Mouse (Mus musculus): Measurements from ENCODE around the gene Fam167b. TPM values are rescaled to one million over a fixed set of nuclear protein-coding genes. Genes with fewer than 3 reads are reported as not detected.
A peak's percentile ranks its signal among the peaks of the same experiment; 100 is the strongest.

Gene Fam167b
- total RNA-seq, 1 experiment, result not detected

GRCm38 (mm10) chr4:129621283-129621841, 43.0 kb upstream of the Fam167b start:
- H3K4me1 ChIP-seq (ENCODE audit: control insufficient read depth in 2 of 2, insufficient read depth in 2 of 2, low read length in 2 of 2, poor library complexity in 1 of 2), result peaks cover 0 to 7% of the 10 kb centered on the region in 2 experiments; a peak in 1 of 4 replicates
- peaks cover 7% of the 10 kb centered on the region; the same call in 1 of the 2 replicates for H3K36me3 ChIP-seq (ENCODE audit: control insufficient read depth, insufficient read depth, low read length, poor library complexity, severe bottlenecking)
- DNase-seq (ENCODE audit: low read depth, low spot score), result no peak
- H3K9me3 ChIP-seq (ENCODE audit: control insufficient read depth, insufficient read depth, low read depth, low read length), result no peaks in the 10 kb centered on the region
- no peak overlapping the region for H3K27ac ChIP-seq (ENCODE audit: insufficient read depth, low read depth, low read length, poor library complexity, severe bottlenecking)
- TF ChIP-seq HCFC1 (IDR thresholded peaks at IDR 0.05; ENCODE audit: borderline replicate concordance, insufficient read depth, low read length) (no peak), ZC3H11A (IDR thresholded peaks at IDR 0.05; ENCODE audit: borderline replicate concordance, low read depth, low read length) (no peak), ZNF384 (IDR thresholded peaks at IDR 0.05; ENCODE audit: low read depth, low read length) (no peak), MAFK (IDR thresholded peaks at IDR 0.05; ENCODE audit: insufficient read depth, low read depth, low read length) (no peak), CHD2 (IDR thresholded peaks at IDR 0.05; ENCODE audit: low read depth, low read length) (no peak)
- no peak overlapping the region for H3K4me3 ChIP-seq (ENCODE audit: insufficient read depth in 1 of 2, low read depth in 1 of 2, low read length in 2 of 2, poor library complexity in 1 of 2, severe bottlenecking in 1 of 2)
- in situ Hi-C loops (cut with MboI; ENCODE audit: low sequenced_read_pairs in 2 of 2, unreplicated experiment in 2 of 2), result no loop called here
- no peak overlapping the region for H3K9ac ChIP-seq (ENCODE audit: insufficient read depth, low read depth, low read length, poor library complexity, severe bottlenecking)

- no peak for DNase-seq (ENCODE audit: low read depth, low spot score)
- TF ChIP-seq ZC3H11A (IDR thresholded peaks at IDR 0.05; ENCODE audit: borderline replicate concordance, low read depth, low read length) (no peak), CHD2 (IDR thresholded peaks at IDR 0.05; ENCODE audit: low read depth, low read length) (no peak), HCFC1 (IDR thresholded peaks at IDR 0.05; ENCODE audit: borderline replicate concordance, insufficient read depth, low read length) (no peak), ZNF384 (IDR thresholded peaks at IDR 0.05; ENCODE audit: low read depth, low read length) (no peak), MAFK (IDR thresholded peaks at IDR 0.05; ENCODE audit: insufficient read depth, low read depth, low read length) (no peak)
- H3K9me3 ChIP-seq (ENCODE audit: control insufficient read depth, insufficient read depth, low read depth, low read length), result no peaks in the 10 kb centered on the region
- no peak overlapping the region for H3K4me3 ChIP-seq (ENCODE audit: insufficient read depth in 1 of 2, low read depth in 1 of 2, low read length in 2 of 2, poor library complexity in 1 of 2, severe bottlenecking in 1 of 2)
- H3K36me3 ChIP-seq (ENCODE audit: control insufficient read depth, insufficient read depth, low read length, poor library complexity, severe bottlenecking), result peaks cover 6% of the 10 kb centered on the region; the same call in 1 of the 2 replicates
- in situ Hi-C loops (cut with MboI; ENCODE audit: low sequenced_read_pairs in 2 of 2, unreplicated experiment in 2 of 2), result no loop called here
- H3K4me1 ChIP-seq (ENCODE audit: control insufficient read depth in 2 of 2, insufficient read depth in 2 of 2, low read length in 2 of 2, poor library complexity in 1 of 2), result peaks cover 0 to 7% of the 10 kb centered on the region in 2 experiments; a peak in 1 of 4 replicates
- no peak overlapping the region for H3K27ac ChIP-seq (ENCODE audit: insufficient read depth, low read depth, low read length, poor library complexity, severe bottlenecking)
- H3K9ac ChIP-seq (ENCODE audit: insufficient read depth, low read depth, low read length, poor library complexity, severe bottlenecking), result no peak overlapping the region
These were observed 42.3 kb upstream of the Fam167b start for GRCm38 (mm10) chr4:129620419-129621282.

DNA sequence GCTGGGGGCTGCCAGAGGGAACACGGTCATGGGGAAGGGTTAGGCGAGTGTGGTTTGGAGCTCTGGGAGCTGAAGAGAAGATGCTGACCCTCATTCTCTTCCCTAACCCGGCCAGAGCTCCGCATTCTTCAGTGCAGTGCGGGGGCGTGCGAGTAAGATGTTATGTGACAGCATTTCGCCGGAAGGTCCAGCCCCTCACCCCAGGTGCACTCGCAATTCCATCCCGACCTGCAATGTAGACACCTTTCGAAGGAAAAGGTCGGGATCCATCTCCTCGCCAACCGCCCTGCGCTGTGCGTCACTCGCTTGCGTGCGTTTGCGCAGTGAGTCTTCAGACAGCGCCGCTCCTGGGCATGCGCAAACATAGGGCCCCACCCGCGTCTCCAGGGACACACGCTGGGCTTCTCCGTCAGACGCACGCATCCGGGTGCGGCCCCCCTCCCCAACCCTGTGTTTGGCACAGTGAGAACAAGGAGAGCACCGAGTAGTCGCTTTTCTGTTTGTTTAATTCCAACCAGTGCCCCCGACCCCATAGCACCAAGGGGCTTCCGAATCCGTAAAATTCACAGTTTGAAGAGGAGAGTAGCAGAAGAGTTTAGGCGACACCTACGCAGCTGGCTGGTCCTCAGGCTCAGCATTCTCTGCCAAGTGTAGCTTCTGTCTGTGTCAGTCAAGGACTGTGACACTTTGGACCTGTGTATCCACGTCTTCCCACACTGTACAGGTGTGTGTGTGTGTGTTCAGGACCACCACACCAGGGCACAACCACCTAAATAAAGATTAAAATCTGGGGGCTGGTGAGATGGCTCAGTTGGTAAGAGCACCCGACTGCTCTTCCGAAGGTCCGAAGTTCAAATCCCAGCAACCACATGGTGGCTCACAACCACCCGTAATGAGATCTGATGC, 40.7 kb upstream of the Fam167b start, which contains the start of gene Iqcc:
TSS of gene Iqcc (minus strand) at position 314 of the 906 bp plus-strand sequence.
- Histone ChIP-seq H3K36me3 (ENCODE audit: control insufficient read depth, insufficient read depth, low read length, poor library complexity, severe bottlenecking) (peaks cover 6% of the 10 kb centered on the region; the same call in 1 of the 2 replicates), H3K4me3 (ENCODE audit: insufficient read depth in 1 of 2, low read depth in 1 of 2, low read length in 2 of 2, poor library complexity in 1 of 2, severe bottlenecking in 1 of 2) (peak within 1 kb of the TSS; percentile 69 to 74), H3K27ac (ENCODE audit: insufficient read depth, low read depth, low read length, poor library complexity, severe bottlenecking) (peak within 1 kb of the TSS; percentile 14; the same call in 1 of the 2 replicates), H3K9me3 (ENCODE audit: control insufficient read depth, insufficient read depth, low read depth, low read length) (no peaks in the 10 kb centered on the region), H3K4me1 (ENCODE audit: control insufficient read depth in 2 of 2, insufficient read depth in 2 of 2, low read length in 2 of 2, poor library complexity in 1 of 2) (peaks cover 0 to 1% of the 10 kb centered on the region in 2 experiments; a peak in 2 of 4 replicates), H3K9ac (ENCODE audit: insufficient read depth, low read depth, low read length, poor library complexity, severe bottlenecking) (peak within 1 kb of the TSS; percentile 72)
- in situ Hi-C loops (cut with MboI; ENCODE audit: low sequenced_read_pairs in 2 of 2, unreplicated experiment in 2 of 2), result no loop called here
- peak; percentile 73 for DNase-seq (ENCODE audit: low read depth, low spot score)
- no peak for TF ChIP-seq HCFC1 (IDR thresholded peaks at IDR 0.05; ENCODE audit: borderline replicate concordance, insufficient read depth, low read length)
- TF ChIP-seq MAFK (IDR thresholded peaks at IDR 0.05; ENCODE audit: insufficient read depth, low read depth, low read length), result no peak
- TF ChIP-seq ZNF384 (IDR thresholded peaks at IDR 0.05; ENCODE audit: low read depth, low read length), result no peak
- no peak for TF ChIP-seq CHD2 (IDR thresholded peaks at IDR 0.05; ENCODE audit: low read depth, low read length)
- TF ChIP-seq ZC3H11A (IDR thresholded peaks at IDR 0.05; ENCODE audit: borderline replicate concordance, low read depth, low read length), result no peak

- in situ Hi-C loops (cut with MboI; ENCODE audit: low sequenced_read_pairs in 2 of 2, unreplicated experiment in 2 of 2), result no loop called here
- no peak for DNase-seq (ENCODE audit: low read depth, low spot score)
- Histone ChIP-seq H3K27ac (ENCODE audit: insufficient read depth, low read depth, low read length, poor library complexity, severe bottlenecking) (no peak overlapping the region), H3K4me3 (ENCODE audit: insufficient read depth in 1 of 2, low read depth in 1 of 2, low read length in 2 of 2, poor library complexity in 1 of 2, severe bottlenecking in 1 of 2) (peak overlapping the region; percentile 69 to 74), H3K9me3 (ENCODE audit: control insufficient read depth, insufficient read depth, low read depth, low read length) (no peaks in the 10 kb centered on the region), H3K4me1 (ENCODE audit: control insufficient read depth in 2 of 2, insufficient read depth in 2 of 2, low read length in 2 of 2, poor library complexity in 1 of 2) (peaks cover 0 to 5% of the 10 kb centered on the region in 2 experiments; a peak in 2 of 4 replicates), H3K36me3 (ENCODE audit: control insufficient read depth, insufficient read depth, low read length, poor library complexity, severe bottlenecking) (peaks cover 6% of the 10 kb centered on the region; the same call in 1 of the 2 replicates), H3K9ac (ENCODE audit: insufficient read depth, low read depth, low read length, poor library complexity, severe bottlenecking) (peak overlapping the region; percentile 72)
- no peak for TF ChIP-seq CHD2 (IDR thresholded peaks at IDR 0.05; ENCODE audit: low read depth, low read length)
- TF ChIP-seq HCFC1 (IDR thresholded peaks at IDR 0.05; ENCODE audit: borderline replicate concordance, insufficient read depth, low read length), result no peak
- no peak for TF ChIP-seq MAFK (IDR thresholded peaks at IDR 0.05; ENCODE audit: insufficient read depth, low read depth, low read length)
- no peak for TF ChIP-seq ZNF384 (IDR thresholded peaks at IDR 0.05; ENCODE audit: low read depth, low read length)
- TF ChIP-seq ZC3H11A (IDR thresholded peaks at IDR 0.05; ENCODE audit: borderline replicate concordance, low read depth, low read length), result no peak
These were observed 39.7 kb upstream of the Fam167b start for GRCm38 (mm10) chr4:129618031-129618430.

Measured in ES-E14 (cell line).